Mouse (Mus musculus): ENCODE measurements at regions not wholly inside any gene's neighbourhood (a gene's known extent, or its start where the extent isn't known, plus 50 kb on each side); places are given as distances from the start of the nearest gene placed in this dataset.

GRCm38 (mm10) chr13:47950456-47950855 is 310.6 kb upstream of the Id4 start:
- TF ChIP-seq CTCF (IDR thresholded peaks at IDR 0.05; ENCODE audit: insufficient read depth, low read length), result no peak
- no peak for TF ChIP-seq POLR2A (IDR thresholded peaks at IDR 0.05; ENCODE audit: borderline replicate concordance, extremely low read depth, low read depth, low read length)
